Mouse (Mus musculus): Measurements from ENCODE around the gene Orm3. TPM values are rescaled to one million over a fixed set of nuclear protein-coding genes. Genes with fewer than 3 reads are reported as not detected.

Gene Orm3
- polyA plus RNA-seq, 1 experiment from 2014 or later, result not detected

GRCm38 (mm10) chr4:63342491-63342890 is 13.5 kb upstream of the Orm3 start:
- Histone ChIP-seq H3K27me3 (replicated peaks) (no peaks in the 10 kb centered on the region), H3K27ac (no peak overlapping the region), H3K36me3 (no peaks in the 10 kb centered on the region), H3K4me3 (no peak overlapping the region), H3K9ac (no peak overlapping the region), H3K4me1 (no peaks in the 10 kb centered on the region), H3K4me2 (no peak overlapping the region), H3K9me3 (replicated peaks) (no peaks in the 10 kb centered on the region)
- 53% methylated on average over 4 of the region's 4 CpGs for WGBS (ENCODE audit: insufficient replicate concordance)
- ATAC-seq, result no peak

GRCm38 (mm10) chr4:63343608-63344007 is 12.4 kb upstream of the Orm3 start:
- Histone ChIP-seq H3K27ac (no peak overlapping the region), H3K4me2 (no peak overlapping the region), H3K9me3 (replicated peaks) (no peaks in the 10 kb centered on the region), H3K4me1 (no peaks in the 10 kb centered on the region), H3K4me3 (no peak overlapping the region), H3K36me3 (no peaks in the 10 kb centered on the region), H3K9ac (no peak overlapping the region), H3K27me3 (replicated peaks) (0 out of 2 replicates have a peak, but pooled peaks cover 4% of the 10 kb centered on the region)
- 51% methylated on average over 3 of the region's 3 CpGs for WGBS (ENCODE audit: insufficient replicate concordance)
- ATAC-seq, result no peak

- H3K36me3 ChIP-seq, result no peaks in the 10 kb centered on the region
- H3K9ac ChIP-seq, result no peak within 1 kb of the TSS
- H3K4me2 ChIP-seq, result no peak within 1 kb of the TSS
- 66% methylated on average over 8 of the region's 8 CpGs for WGBS (ENCODE audit: insufficient replicate concordance)
- no peak for ATAC-seq
- 0 out of 2 replicates have a peak, but pooled peaks cover 5% of the 10 kb centered on the region for H3K27me3 ChIP-seq (replicated peaks)
- no peak within 1 kb of the TSS for H3K27ac ChIP-seq
- H3K9me3 ChIP-seq (replicated peaks), result no peaks in the 10 kb centered on the region
- H3K4me1 ChIP-seq, result no peaks in the 10 kb centered on the region
- H3K4me3 ChIP-seq, result no peak within 1 kb of the TSS
Observed at GRCm38 (mm10) chr4:63344295-63344694, 11.7 kb upstream of the Orm3 start, which contains the start of gene Orm1. Gene Orm1, plus strand, starts transcription at chr4:63344560.

- Histone ChIP-seq H3K4me1 (no peaks in the 10 kb centered on the region), H3K27ac (no peak overlapping the region), H3K9ac (no peak overlapping the region), H3K27me3 (replicated peaks) (0 out of 2 replicates have a peak, but pooled peaks cover 5% of the 10 kb centered on the region), H3K4me3 (no peak overlapping the region), H3K9me3 (replicated peaks) (no peaks in the 10 kb centered on the region), H3K4me2 (no peak overlapping the region), H3K36me3 (no peaks in the 10 kb centered on the region)
- no peak for ATAC-seq
Observed at GRCm38 (mm10) chr4:63345261-63345660, 10.7 kb upstream of the Orm3 start.

- H3K9me3 ChIP-seq (replicated peaks), result no peaks in the 10 kb centered on the region
- H3K4me2 ChIP-seq, result no peak overlapping the region
- no peak for ATAC-seq
- H3K36me3 ChIP-seq, result no peaks in the 10 kb centered on the region
- no peaks in the 10 kb centered on the region for H3K4me1 ChIP-seq
- H3K4me3 ChIP-seq, result no peak overlapping the region
- 70% methylated on average over 4 of the region's 4 CpGs for WGBS (ENCODE audit: insufficient replicate concordance)
- H3K27me3 ChIP-seq (replicated peaks), result 0 out of 2 replicates have a peak, but pooled peaks cover 5% of the 10 kb centered on the region
- H3K27ac ChIP-seq, result no peak overlapping the region
- H3K9ac ChIP-seq, result no peak overlapping the region
Observed at GRCm38 (mm10) chr4:63346659-63347058, 9.3 kb upstream of the Orm3 start.

- Histone ChIP-seq H3K27me3 (replicated peaks) (0 out of 2 replicates have a peak, but pooled peaks cover 5% of the 10 kb centered on the region), H3K4me2 (no peak overlapping the region), H3K4me3 (no peak overlapping the region), H3K9ac (no peak overlapping the region), H3K9me3 (replicated peaks) (no peaks in the 10 kb centered on the region), H3K4me1 (no peaks in the 10 kb centered on the region), H3K27ac (no peak overlapping the region), H3K36me3 (no peaks in the 10 kb centered on the region)
- 53% methylated on average over 6 of the region's 6 CpGs for WGBS (ENCODE audit: insufficient replicate concordance)
- ATAC-seq, result no peak
Observed at GRCm38 (mm10) chr4:63348524-63348923, 7.4 kb upstream of the Orm3 start.

GRCm38 (mm10) chr4:63356981-63357570 is 1.1 kb downstream of the Orm3 start:
- WGBS (ENCODE audit: insufficient replicate concordance), result 45% methylated on average over 2 of the region's 2 CpGs
- no peak overlapping the region for H3K4me3 ChIP-seq
- no peaks in the 10 kb centered on the region for H3K36me3 ChIP-seq
- no peak overlapping the region for H3K9ac ChIP-seq
- H3K27me3 ChIP-seq (replicated peaks), result no peaks in the 10 kb centered on the region; the same call in 1 of the 2 replicates
- peak; percentile 19; the same call in 1 of the 2 replicates for ATAC-seq
- no peaks in the 10 kb centered on the region for H3K4me1 ChIP-seq
- no peak overlapping the region for H3K4me2 ChIP-seq
- no peaks in the 10 kb centered on the region for H3K9me3 ChIP-seq (replicated peaks)
- no peak overlapping the region for H3K27ac ChIP-seq

- Histone ChIP-seq H3K9me3 (replicated peaks) (no peaks in the 10 kb centered on the region), H3K4me3 (no peak overlapping the region), H3K36me3 (no peaks in the 10 kb centered on the region), H3K27ac (no peak overlapping the region), H3K9ac (no peak overlapping the region), H3K4me2 (no peak overlapping the region), H3K27me3 (replicated peaks) (no peaks in the 10 kb centered on the region), H3K4me1 (no peaks in the 10 kb centered on the region)
- no peak; the same call in 1 of the 2 replicates for ATAC-seq
- WGBS (ENCODE audit: insufficient replicate concordance), result 68% methylated on average over 6 of the region's 6 CpGs
Observed at GRCm38 (mm10) chr4:63359861-63360260, 3.9 kb downstream of the Orm3 start.

GRCm38 (mm10) chr4:63362150-63362549 is 6.2 kb downstream of the Orm3 start, which contains the start of gene Orm2:
Gene Orm2, plus strand, starts transcription at chr4:63362449.
- no peaks in the 10 kb centered on the region for H3K27me3 ChIP-seq (replicated peaks)
- H3K9ac ChIP-seq, result no peak within 1 kb of the TSS
- H3K9me3 ChIP-seq (replicated peaks), result no peaks in the 10 kb centered on the region
- H3K4me1 ChIP-seq, result no peaks in the 10 kb centered on the region
- no peak for ATAC-seq
- 69% methylated on average over 5 of the region's 5 CpGs for WGBS (ENCODE audit: insufficient replicate concordance)
- no peak within 1 kb of the TSS for H3K4me2 ChIP-seq
- no peak within 1 kb of the TSS for H3K27ac ChIP-seq
- no peak within 1 kb of the TSS for H3K4me3 ChIP-seq
- no peaks in the 10 kb centered on the region for H3K36me3 ChIP-seq

- peaks cover 40% of the 10 kb centered on the region for H3K36me3 ChIP-seq
- no peak overlapping the region for H3K27ac ChIP-seq
- H3K9ac ChIP-seq, result no peak overlapping the region
- no peak; the same call in 1 of the 2 replicates for ATAC-seq
- H3K27me3 ChIP-seq (replicated peaks), result no peaks in the 10 kb centered on the region
- 10% methylated on average over 4 of the region's 4 CpGs for WGBS (ENCODE audit: insufficient replicate concordance)
- peaks cover 21% of the 10 kb centered on the region for H3K4me1 ChIP-seq
- H3K4me2 ChIP-seq, result no peak overlapping the region
- no peaks in the 10 kb centered on the region for H3K9me3 ChIP-seq (replicated peaks)
- H3K4me3 ChIP-seq, result no peak overlapping the region
Observed at GRCm38 (mm10) chr4:63368577-63368976, 12.6 kb downstream of the Orm3 start.

- Histone ChIP-seq H3K4me1 (peaks cover 44% of the 10 kb centered on the region), H3K9me3 (replicated peaks) (no peaks in the 10 kb centered on the region), H3K36me3 (peaks cover 58% of the 10 kb centered on the region), H3K27me3 (replicated peaks) (no peaks in the 10 kb centered on the region), H3K9ac (no peak overlapping the region), H3K4me3 (no peak overlapping the region), H3K4me2 (no peak overlapping the region), H3K27ac (0 out of 2 replicates have a peak overlapping the region, but pooled peaks have one; percentile 18)
- 63% methylated on average over 7 of the region's 7 CpGs for WGBS (ENCODE audit: insufficient replicate concordance)
- ATAC-seq, result no peak
Observed at GRCm38 (mm10) chr4:63370897-63371296, 14.9 kb downstream of the Orm3 start.

- Histone ChIP-seq H3K9me3 (replicated peaks) (no peaks in the 10 kb centered on the region), H3K9ac (no peak overlapping the region), H3K36me3 (peaks cover 68% of the 10 kb centered on the region), H3K4me3 (no peak overlapping the region), H3K27ac (peak overlapping the region; percentile 39; the same call in 1 of the 2 replicates), H3K4me1 (peaks cover 51% of the 10 kb centered on the region), H3K4me2 (no peak overlapping the region), H3K27me3 (replicated peaks) (no peaks in the 10 kb centered on the region)
- WGBS (ENCODE audit: insufficient replicate concordance), result 38% methylated on average over 3 of the region's 3 CpGs
- ATAC-seq, result no peak
Observed at GRCm38 (mm10) chr4:63371890-63372289, 15.9 kb downstream of the Orm3 start.

- Histone ChIP-seq H3K27me3 (replicated peaks) (no peaks in the 10 kb centered on the region), H3K4me1 (peaks cover 51% of the 10 kb centered on the region), H3K9me3 (replicated peaks) (no peaks in the 10 kb centered on the region), H3K9ac (peak overlapping the region; percentile 55), H3K4me2 (peak overlapping the region; percentile 59), H3K4me3 (no peak overlapping the region), H3K36me3 (peaks cover 76% of the 10 kb centered on the region), H3K27ac (peak overlapping the region; percentile 98)
- 63% methylated on average over 8 of the region's 8 CpGs for WGBS (ENCODE audit: insufficient replicate concordance)
- ATAC-seq, result peak; percentile 72
Observed at GRCm38 (mm10) chr4:63373404-63373803, 17.4 kb downstream of the Orm3 start.
